Mouse (Mus musculus) Patski (cell line): Measurements from ENCODE around the gene Prcd. TPM values are rescaled to one million over a fixed set of nuclear protein-coding genes. Genes with fewer than 3 reads are reported as not detected.

Source experiments
- ATAC-seq: fragments of 100-300 bp; one replicate; pipeline ENCODE4 v1.8.0; 2021
- CTCF ChIA-PET: fragments of 350-600 bp; sonication (Branson Sonifier 250); formaldehyde crosslinking; loops from one replicate; lab custom pipeline; 2022; ENCODE audit warnings: inconsistent platforms; lab: Charles Lee
- POLR2A ChIA-PET: fragments of 350-600 bp; sonication (Branson Sonifier 250); formaldehyde crosslinking; loops from one replicate; lab custom pipeline; 2022; ENCODE audit warnings: antibody characterized with exemption, inconsistent platforms; lab: Charles Lee
- DNase-seq: peaks from one replicate; pipeline ENCODE4 v3.0.0-alpha.2; 2011; ENCODE audit warnings: low read depth, low spot score
- H3K27me3 ChIP-seq: fragments of 371-371 bp; one replicate; pipeline ENCODE4 v1.5.1; 2021
- CTCF ChIP-seq: fragments of 100-300 bp; IDR thresholded peaks from one replicate; pipeline ENCODE4 v1.5.1; 2021
- in situ Hi-C: fragments of 300-500 bp; cut with MboI; formaldehyde crosslinking; loops from 3 replicates; pipeline ENCODE4 v1.11.1; 2018; ENCODE audit warnings: low pct_unique_long_range_greater_than_20kb, mixed read lengths
- polyA plus RNA-seq: library from polyadenylated mRNA; unstranded; gene quantifications from one replicate; pipeline ENCODE4 v1.2.3, GENCODE M21; 2021

The Prcd gene
- polyA plus RNA-seq, 1 experiment from 2014 or later: 0.56 TPM

- ChIA-PET CTCF (interaction anchor here (1.3 to 7.4 kb wide), 3 partner anchors 10 to 30 kb away, joined by 3 to 53 read pairs (median 11); no protein-coding TSS in a partner anchor), POLR2A (interaction anchor here (1.0 kb wide), 1 partner anchor 30 kb away, joined by 3 read pairs; no protein-coding TSS in a partner anchor)
- no peak for DNase-seq
- no peak for ATAC-seq
- H3K27me3 ChIP-seq: no peaks in the 10 kb centered on the region
- in situ Hi-C loops: loop anchor here (5.0 kb wide), 1 partner anchor 406 kb away; no protein-coding TSS in a partner anchor
- peak; percentile 64 for TF ChIP-seq CTCF
These were observed 12.2 kb upstream of the Prcd start for GRCm38 (mm10) chr11:116641168-116641567.

- DNase-seq (no peak), ATAC-seq (no peak)
- POLR2A ChIA-PET: interaction anchor here (0.8 to 1.0 kb wide), 2 partner anchors 29 to 191 kb away, joined by 3 read pairs; no protein-coding TSS in a partner anchor
- in situ Hi-C loops: loop anchor here (5.0 kb wide), 1 partner anchor 406 kb away; no protein-coding TSS in a partner anchor
- TF ChIP-seq CTCF: no peak
- CTCF ChIA-PET: interaction anchor here (2.4 to 7.4 kb wide), 3 partner anchors 13 to 167 kb away, joined by 11 to 53 read pairs (median 34); no protein-coding TSS in a partner anchor
- no peaks in the 10 kb centered on the region for H3K27me3 ChIP-seq
These were observed 11.6 kb upstream of the Prcd start for GRCm38 (mm10) chr11:116641731-116642130.

- in situ Hi-C loops: loop anchor here (5.0 kb wide), 1 partner anchor 404 kb away; no protein-coding TSS in a partner anchor
- H3K27me3 ChIP-seq: no peaks in the 10 kb centered on the region
- ATAC-seq (no peak), DNase-seq (no peak)
- POLR2A ChIA-PET: interaction anchor here (0.9 to 2.5 kb wide), 5 partner anchors 24 to 166 kb away, joined by 3 to 11 read pairs (median 3); no protein-coding TSS in a partner anchor
- CTCF ChIA-PET: interaction anchor here (0.7 to 7.4 kb wide), 17 partner anchors 11 to 200 kb away, joined by 3 to 53 read pairs (median 4); partner anchors contain the start of genes Cygb, Jmjd6, Mettl23 and Prcd
- TF ChIP-seq CTCF: no peak
These were observed 10.4 kb upstream of the Prcd start for GRCm38 (mm10) chr11:116642681-116643578.

GRCm38 (mm10) chr11:116643579-116644224 lies 9.6 kb upstream of the Prcd start:
- no peaks in the 10 kb centered on the region for H3K27me3 ChIP-seq
- TF ChIP-seq CTCF: no peak
- DNase-seq: no peak
- CTCF ChIA-PET: interaction anchor here (1.0 to 7.4 kb wide), 16 partner anchors 10 to 200 kb away, joined by 3 to 53 read pairs (median 5); partner anchors contain the start of genes Cygb, Jmjd6, Mettl23 and Prcd
- no peak for ATAC-seq
- in situ Hi-C loops: loop anchor here (5.0 kb wide), 1 partner anchor 404 kb away; no protein-coding TSS in a partner anchor
- POLR2A ChIA-PET: interaction anchor here (0.6 to 2.5 kb wide), 6 partner anchors 23 to 165 kb away, joined by 3 to 11 read pairs (median 3); no protein-coding TSS in a partner anchor

GRCm38 (mm10) chr11:116644225-116645112 lies 8.9 kb upstream of the Prcd start:
- no peak for TF ChIP-seq CTCF
- ChIA-PET CTCF (interaction anchor here (0.7 to 7.4 kb wide), 12 partner anchors 9 to 199 kb away, joined by 3 to 53 read pairs (median 4); partner anchors contain the start of genes Cygb, Jmjd6, Mettl23 and Prcd), POLR2A (interaction anchor here (0.5 to 2.5 kb wide), 5 partner anchors 24 to 396 kb away, joined by 3 to 11 read pairs (median 3); no protein-coding TSS in a partner anchor)
- ATAC-seq (no peak), DNase-seq (no peak)
- in situ Hi-C loops: loop anchor here (5.0 kb wide), 1 partner anchor 403 kb away; no protein-coding TSS in a partner anchor
- no peaks in the 10 kb centered on the region for H3K27me3 ChIP-seq

GRCm38 (mm10) chr11:116645446-116646110 lies 7.8 kb upstream of the Prcd start:
- ATAC-seq (no peak), DNase-seq (no peak)
- no peaks in the 10 kb centered on the region for H3K27me3 ChIP-seq
- ChIA-PET POLR2A (interaction anchor here (0.9 to 1.5 kb wide), 2 partner anchors 26 to 28 kb away, joined by 3 read pairs; no protein-coding TSS in a partner anchor), CTCF (interaction anchor here (0.7 to 7.4 kb wide), 6 partner anchors 8 to 163 kb away, joined by 3 to 53 read pairs (median 3); partner anchors contain the start of gene Prcd)
- TF ChIP-seq CTCF: no peak
- in situ Hi-C loops: no loop called here

GRCm38 (mm10) chr11:116646136-116646535 lies 7.2 kb upstream of the Prcd start:
- DNase-seq: no peak
- no peak for TF ChIP-seq CTCF
- no peak for ATAC-seq
- no peaks in the 10 kb centered on the region for H3K27me3 ChIP-seq
- ChIA-PET CTCF (interaction anchor here (0.7 to 7.4 kb wide), 5 partner anchors 12 to 163 kb away, joined by 3 to 53 read pairs (median 5); no protein-coding TSS in a partner anchor), POLR2A (interaction anchor here (1.5 kb wide), 1 partner anchor 25 kb away, joined by 3 read pairs; no protein-coding TSS in a partner anchor)
- in situ Hi-C loops: no loop called here

- no peak for TF ChIP-seq CTCF
- DNase-seq (no peak), ATAC-seq (no peak)
- in situ Hi-C loops: no loop called here
- ChIA-PET CTCF (interaction anchor here (0.7 to 7.4 kb wide), 3 partner anchors 18 to 55 kb away, joined by 3 to 53 read pairs (median 5); no protein-coding TSS in a partner anchor), POLR2A (interaction anchor here (1.5 kb wide), 1 partner anchor 25 kb away, joined by 3 read pairs; no protein-coding TSS in a partner anchor)
- H3K27me3 ChIP-seq: no peaks in the 10 kb centered on the region
These were observed 6.6 kb upstream of the Prcd start for GRCm38 (mm10) chr11:116646771-116647170.
